Mouse (Mus musculus): ENCODE measurements at regions not wholly inside any gene's neighbourhood (a gene's known extent, or its start where the extent isn't known, plus 50 kb on each side); places are given as distances from the start of the nearest gene placed in this dataset.

- TF ChIP-seq RCOR1 (IDR thresholded peaks at IDR 0.05; ENCODE audit: low read depth, low read length) (no peak), E2F4 (IDR thresholded peaks at IDR 0.05; ENCODE audit: borderline replicate concordance, low read depth, low read length) (no peak)
Measured at GRCm38 (mm10) chr9:17288790-17289596, 787.9 kb upstream of the Fat3 start.
